Mouse (Mus musculus): ENCODE data around the gene Gm26938.

GRCm38 (mm10) chr5:139794938-139795337 lies 31.3 kb downstream of the Gm26938 start:
- TF ChIP-seq CTCF (IDR thresholded peaks at IDR 0.05; ENCODE audit: insufficient read depth, low read depth, low read length) (no peak), POLR2A (IDR thresholded peaks at IDR 0.05; ENCODE audit: insufficient read depth, low read depth, low read length) (no peak)

Data from olfactory bulb, adult 2 months (tissue).